21 mouse cellular contexts compared by ENCODE assay signal in the genomic region with DNA sequence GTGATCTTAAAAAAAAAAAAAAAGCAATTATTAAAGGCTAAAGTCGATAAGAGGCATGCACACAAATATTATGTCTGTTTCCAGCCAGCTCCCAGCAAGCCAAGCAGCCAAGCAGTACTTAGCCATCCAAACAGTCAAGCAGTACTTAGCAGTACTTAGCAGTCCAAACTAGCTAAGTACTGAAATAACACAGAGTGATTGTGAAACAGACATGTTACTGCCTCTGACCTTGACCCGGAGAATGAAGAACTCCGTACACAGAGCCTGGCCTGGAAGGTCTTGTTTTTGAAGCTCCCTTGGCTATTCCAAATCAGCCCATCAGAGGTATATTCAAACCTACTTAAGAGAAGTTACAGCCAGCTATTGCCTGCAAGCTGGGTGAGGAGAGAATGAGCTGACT. TPM values are rescaled to one million over a fixed set of nuclear protein-coding genes. Genes with fewer than 3 reads are reported as not detected.
DNase-seq lines count a peak whose midpoint lies in the region; ATAC-seq lines count a peak whose summit lies in the region.
"Had no signal": no experiment of that assay in that cellular context is flagged by ENCODE, and none has a peak within 500 bp of the region (broad histone marks: within the 10 kb centered on the region; RNA-seq: fewer than 3 reads in every experiment).

No protein-coding gene starts in this region.

- no peak overlapping the region for H3K4me2 ChIP-seq in liver, embryonic 15.5 days
- H3K4me2 ChIP-seq: forebrain, embryonic 12.5 days; heart, embryonic 11.5 days; hindbrain, embryonic 14.5 days; limb, embryonic 15.5 days; neural tube, embryonic 12.5 days had no signal

- ATAC-seq in liver, embryonic 15.5 days (ENCODE audit: insufficient read depth): peak; percentile 61; the same call in 1 of the 2 replicates
- ATAC-seq: CD4-positive, CD25-positive, alpha-beta regulatory T cell, adult 4 months had no signal

- no peak overlapping the region for H3K9ac ChIP-seq in liver, embryonic 15.5 days
- H3K9ac ChIP-seq: forebrain, embryonic 12.5 days; hindbrain, embryonic 14.5 days; limb, embryonic 15.5 days; neural tube, embryonic 12.5 days had no signal

- H3K9me3 ChIP-seq in liver, embryonic 15.5 days (replicated peaks): no peaks in the 10 kb centered on the region
- H3K9me3 ChIP-seq: forebrain, embryonic 12.5 days; G1E; limb, embryonic 15.5 days; neural tube, embryonic 12.5 days had no signal

- WGBS in liver, embryonic 15.5 days (ENCODE audit: insufficient replicate concordance): 58% methylated on average over 3 of the region's 3 CpGs

- H3K27me3 ChIP-seq in liver, embryonic 15.5 days: no peaks in the 10 kb centered on the region
- H3K27me3 ChIP-seq: forebrain, embryonic 12.5 days; limb, embryonic 15.5 days; neural tube, embryonic 12.5 days had no signal

- peak; percentile 43 for DNase-seq in kidney, adult 9 months
- DNase-seq in kidney, adult 8-10 months: no peak
- DNase-seq in 3T3-L1 (ENCODE audit: low read depth, low spot score): peak; percentile 18
- DNase-seq in adipocyte (ENCODE audit: low spot score): peak; percentile 17
- DNase-seq in layer of hippocampus, postnatal 36 days: no peak
- DNase-seq in embryo, embryonic 11 days: no peak
- DNase-seq in ovary, postnatal 10 days (ENCODE audit: low spot score): no peak
- DNase-seq: cerebellum, postnatal 14 days; gastrocnemius, postnatal 25 days; heart, postnatal 14 days; kidney, adult 11 months; thymus, postnatal 4 days had no signal

- H3K27ac ChIP-seq in liver, embryonic 15.5 days (replicated peaks): no peak overlapping the region
- H3K27ac ChIP-seq: forebrain, embryonic 12.5 days; hindbrain, embryonic 14.5 days; limb, embryonic 15.5 days; neural tube, embryonic 12.5 days had no signal

- H3K4me1 ChIP-seq in liver, embryonic 15.5 days (replicated peaks): peaks cover 23% of the 10 kb centered on the region
- H3K4me1 ChIP-seq: forebrain, embryonic 12.5 days; limb, embryonic 15.5 days; neural tube, embryonic 12.5 days had no signal

- H3K36me3 ChIP-seq in liver, embryonic 15.5 days (replicated peaks): peaks cover 8% of the 10 kb centered on the region; the same call in 1 of the 2 replicates
- H3K36me3 ChIP-seq: G1E had no signal

- no peak overlapping the region for H3K4me3 ChIP-seq in liver, embryonic 15.5 days (replicated peaks)
- H3K4me3 ChIP-seq: forebrain, embryonic 12.5 days; limb, embryonic 15.5 days; neural tube, embryonic 12.5 days had no signal

RNA-seq across cellular contexts. Expression of gene Lipa, which starts 10.1 kb away (rescaled TPM):
- 49.1 and 49.8 TPM in 2 replicates for polyA plus RNA-seq in liver, embryonic 15.5 days (2015; fragmentation: Nextera tagmentation; extraction: Ambion mirVana)
- total RNA-seq in layer of hippocampus, postnatal 36 days (2021): 10 to 100 TPM; 20.2 to 20.5 TPM
- polyA plus RNA-seq: G1E had no signal

RNA-seq across cellular contexts. Expression of gene Ifit2, which starts 33.3 kb away (rescaled TPM):
- 2.7 and 3.0 TPM in 2 replicates for polyA plus RNA-seq in liver, embryonic 15.5 days (2015; fragmentation: Nextera tagmentation; extraction: Ambion mirVana)
- total RNA-seq in layer of hippocampus, postnatal 36 days (2021): 1 to 10 TPM; 3.9 to 5.4 TPM
- polyA plus RNA-seq: G1E had no signal

RNA-seq across cellular contexts. Expression of gene Ch25h, which starts 42.2 kb away (rescaled TPM):
- polyA plus RNA-seq in liver, embryonic 15.5 days (2015; fragmentation: Nextera tagmentation; extraction: Ambion mirVana): 0.18 TPM in 2 replicates
- total RNA-seq in layer of hippocampus, postnatal 36 days (2021): 1 to 10 TPM in 1 of 2 experiments, under 1 TPM in 1; 0.50 to 1.2 TPM
- total RNA-seq: gastrocnemius, postnatal 25 days; megakaryocyte-erythroid progenitor cell, adult 5-6 weeks had no signal
- polyA plus RNA-seq: CD4-positive, CD25-positive, alpha-beta regulatory T cell, adult 4 months; G1E had no signal

Comparison
In these comparisons a context has a peak if more than half of its experiments do, and no peak if none do; other contexts are left out.
1. DNase-seq: peak in kidney, adult 9 months (single experiment), 3T3-L1 (single experiment) and adipocyte (single experiment); none in kidney, adult 8-10 months (0 of 2), layer of hippocampus, postnatal 36 days (0 of 2), embryo, embryonic 11 days (single experiment) and ovary, postnatal 10 days (single experiment).